Mouse (Mus musculus) C2C12 (cell line): ENCODE data around the gene Gbp2b. TPM values are rescaled to one million over a fixed set of nuclear protein-coding genes. Genes with fewer than 3 reads are reported as not detected.
A peak's percentile ranks its signal among the peaks of the same experiment; 100 is the strongest.

Experiments used
- H3K27me3 ChIP-seq: one replicate; pipeline ENCODE4 v1.6.1; 2011; ENCODE audit not compliant: control insufficient read depth, insufficient read depth, insufficient read length
- H3K36me3 ChIP-seq: one replicate; pipeline ENCODE4 v1.6.1; 2011; ENCODE audit not compliant: control insufficient read depth, insufficient read depth
- H3K4me3 ChIP-seq: one replicate; pipeline ENCODE4 v1.5.1; 2011; ENCODE audit warnings: mild to moderate bottlenecking, control low read depth; ENCODE audit not compliant: poor library complexity, insufficient read depth, severe bottlenecking
- H3K79me2 ChIP-seq: one replicate; pipeline ENCODE4 v1.6.1; 2011; ENCODE audit not compliant: control insufficient read depth, insufficient read depth
- H3K79me3 ChIP-seq: one replicate; pipeline ENCODE4 v1.6.1; 2011; ENCODE audit warnings: low read depth, control low read depth
- H3ac ChIP-seq: one replicate; pipeline ENCODE3; 2011; ENCODE audit warnings: low read depth; ENCODE audit not compliant: control insufficient read depth, insufficient read length
- CEBPB ChIP-seq: IDR thresholded peaks from one replicate; pipeline ENCODE4 v1.6.1; 2011; ENCODE audit warnings: low read depth, mild to moderate bottlenecking, control low read depth, moderate library complexity
- CTCF ChIP-seq: IDR thresholded peaks from one replicate; pipeline ENCODE4 v1.5.1; 2011; ENCODE audit not compliant: control insufficient read depth, insufficient read depth, insufficient read length
- FOSL1 ChIP-seq: IDR thresholded peaks from one replicate; pipeline ENCODE4 v1.8.0; 2011; ENCODE audit warnings: mild to moderate bottlenecking, low read length; ENCODE audit not compliant: poor library complexity, insufficient read depth, severe bottlenecking
- MAX ChIP-seq: IDR thresholded peaks from one replicate; pipeline ENCODE4 v1.6.1; 2011; ENCODE audit warnings: mild to moderate bottlenecking, control low read depth
- MYOD1 ChIP-seq: IDR thresholded peaks from one replicate; pipeline ENCODE4 v1.6.1; 2011; ENCODE audit warnings: low read depth; ENCODE audit not compliant: control insufficient read depth, insufficient read length
- MYOG ChIP-seq: IDR thresholded peaks from one replicate; pipeline ENCODE4 v1.6.1; 2011; ENCODE audit not compliant: control insufficient read depth, insufficient read length; ENCODE audit errors: extremely low read depth
- USF1 ChIP-seq: IDR thresholded peaks from one replicate; pipeline ENCODE4 v1.6.1; 2011; ENCODE audit warnings: low read depth, mild to moderate bottlenecking, control low read depth, moderate library complexity
- long read RNA-seq, 2 experiments: library from polyadenylated mRNA; unstranded; transcript quantifications; one replicate each; pipeline ENCODE4 v2.0.0; 2019 to 2020
- polyA plus RNA-seq: library from polyadenylated mRNA; unstranded; fragments of >200 nt; fragmentation: generic; extraction: Trizol; gene quantifications from one replicate; pipeline ENCODE4 v1.2.1, GENCODE M21; 2012; ENCODE audit warnings: missing spikeins

Gene Gbp2b
- polyA plus RNA-seq: 0.05 TPM
- long read RNA-seq, experiment 1: 0 reads
- long read RNA-seq, experiment 2: 0 reads

- H3K36me3 ChIP-seq: no peaks in the 10 kb centered on the region
- H3K27me3 ChIP-seq: no peaks in the 10 kb centered on the region
- H3K79me2 ChIP-seq: no peaks in the 10 kb centered on the region
- H3ac ChIP-seq: no peak within 1 kb of the TSS
- TF ChIP-seq CTCF: no peak
- no peak for TF ChIP-seq MAX
- no peak for TF ChIP-seq MYOG
- no peak for TF ChIP-seq MYOD1
- no peaks in the 10 kb centered on the region for H3K79me3 ChIP-seq
- no peak within 1 kb of the TSS for H3K4me3 ChIP-seq
Measured at GRCm38 (mm10) chr3:142594547-142594946, at the start of gene Gbp2b. TSS of gene Gbp2b (plus strand) at chr3:142594847.

DNA sequence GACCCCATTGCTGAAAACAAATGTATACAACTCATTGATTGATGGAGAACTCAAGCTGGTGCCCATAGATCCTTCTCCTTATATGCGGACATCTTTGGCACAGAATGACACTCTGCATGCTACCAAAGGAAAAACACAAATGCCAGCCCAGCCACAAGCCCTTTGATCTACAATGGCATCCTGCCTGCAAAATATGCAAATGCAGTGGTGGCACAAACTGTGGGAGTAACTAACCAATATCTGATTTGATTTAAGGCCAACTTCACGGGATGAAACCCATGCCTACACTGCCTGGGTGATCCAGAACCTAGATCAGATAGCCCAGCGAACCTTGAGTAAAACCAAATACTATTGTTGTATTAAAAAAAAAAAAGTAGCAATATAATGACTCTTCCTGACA, 48.0 kb upstream of the Gbp2b start:
- Histone ChIP-seq H3K36me3 (no peaks in the 10 kb centered on the region), H3ac (no peak overlapping the region), H3K27me3 (no peaks in the 10 kb centered on the region), H3K79me3 (no peaks in the 10 kb centered on the region), H3K4me3 (no peak overlapping the region), H3K79me2 (no peaks in the 10 kb centered on the region)
- TF ChIP-seq USF1 (no peak), MAX (no peak), CEBPB (no peak), MYOD1 (no peak), FOSL1 (no peak), CTCF (no peak), MYOG (no peak)

GRCm38 (mm10) chr3:142550052-142550676, 44.5 kb upstream of the Gbp2b start:
- H3K27me3 ChIP-seq: no peaks in the 10 kb centered on the region
- no peaks in the 10 kb centered on the region for H3K36me3 ChIP-seq
- TF ChIP-seq USF1: no peak
- TF ChIP-seq CEBPB: no peak
- no peak for TF ChIP-seq MAX
- no peak for TF ChIP-seq CTCF
- no peak for TF ChIP-seq MYOG
- no peak for TF ChIP-seq MYOD1
- TF ChIP-seq FOSL1: no peak
- no peaks in the 10 kb centered on the region for H3K79me3 ChIP-seq
- H3K4me3 ChIP-seq: no peak overlapping the region
- no peaks in the 10 kb centered on the region for H3K79me2 ChIP-seq
- H3ac ChIP-seq: no peak overlapping the region

DNA sequence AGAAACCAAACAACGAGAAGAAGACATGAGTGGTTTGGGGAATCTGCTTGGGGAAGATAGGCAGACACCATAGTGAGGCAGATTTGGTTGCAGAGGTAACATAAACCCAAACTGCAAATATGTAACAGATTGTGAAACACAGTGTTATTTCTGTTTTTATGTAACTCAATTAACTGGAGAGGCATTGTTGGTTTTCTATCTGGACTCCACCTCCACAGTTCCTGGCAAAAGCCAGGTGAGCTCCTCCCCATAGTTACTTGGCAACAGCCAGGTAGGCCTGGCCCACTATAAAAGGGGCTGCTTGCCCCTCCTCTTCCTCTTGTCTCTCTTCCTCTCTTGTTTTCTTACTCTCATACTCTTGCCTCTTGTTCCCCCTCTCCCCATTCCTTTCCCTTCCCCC, 40.0 kb upstream of the Gbp2b start:
- H3K79me2 ChIP-seq: no peaks in the 10 kb centered on the region
- no peaks in the 10 kb centered on the region for H3K79me3 ChIP-seq
- no peak overlapping the region for H3K4me3 ChIP-seq
- H3K36me3 ChIP-seq: no peaks in the 10 kb centered on the region
- no peak overlapping the region for H3ac ChIP-seq
- TF ChIP-seq MYOD1: no peak
- no peaks in the 10 kb centered on the region for H3K27me3 ChIP-seq

GRCm38 (mm10) chr3:142555623-142556022, 39.0 kb upstream of the Gbp2b start:
- H3K4me3 ChIP-seq: no peak overlapping the region
- no peaks in the 10 kb centered on the region for H3K27me3 ChIP-seq
- no peaks in the 10 kb centered on the region for H3K79me3 ChIP-seq
- H3K79me2 ChIP-seq: no peaks in the 10 kb centered on the region
- no peaks in the 10 kb centered on the region for H3K36me3 ChIP-seq
- TF ChIP-seq MYOG (no peak), MYOD1 (no peak), CEBPB (no peak), CTCF (no peak), USF1 (no peak), FOSL1 (no peak), MAX (no peak)
- H3ac ChIP-seq: no peak overlapping the region

- Histone ChIP-seq H3K27me3 (no peaks in the 10 kb centered on the region), H3ac (no peak within 1 kb of the TSS), H3K4me3 (peak within 1 kb of the TSS; percentile 31), H3K79me3 (no peaks in the 10 kb centered on the region), H3K79me2 (no peaks in the 10 kb centered on the region), H3K36me3 (no peaks in the 10 kb centered on the region)
- TF ChIP-seq MYOG: no peak
- no peak for TF ChIP-seq USF1
- no peak for TF ChIP-seq CEBPB
- no peak for TF ChIP-seq MYOD1
- no peak for TF ChIP-seq CTCF
- no peak for TF ChIP-seq MAX
- TF ChIP-seq FOSL1: no peak
Measured at GRCm38 (mm10) chr3:142559632-142560228, 34.9 kb upstream of the Gbp2b start, which contains the start of gene Gbp3. TSS of gene Gbp3 (plus strand) at chr3:142560026.
